Mouse (Mus musculus) embryo, embryonic 10 days (tissue): ENCODE results near the gene Mrpl33.

Experiments
- DNase-seq: peaks from one replicate; pipeline ENCODE4 v3.0.0-alpha.2; 2015; ENCODE audit warnings: low spot score

The Mrpl33 gene

GRCm38 (mm10) chr5:31698297-31698726, 101.6 kb downstream of the Mrpl33 start:
- peak; percentile 88 for DNase-seq

GRCm38 (mm10) chr5:31698931-31699330, 102.2 kb downstream of the Mrpl33 start:
- DNase-seq, result no peak

- DNase-seq, result no peak
Observed at GRCm38 (mm10) chr5:31699397-31699796, 102.7 kb downstream of the Mrpl33 start.

GRCm38 (mm10) chr5:31704971-31705370, 108.2 kb downstream of the Mrpl33 start:
- DNase-seq, result no peak

GRCm38 (mm10) chr5:31706826-31707225, 110.1 kb downstream of the Mrpl33 start:
- no peak for DNase-seq

- DNase-seq, result no peak
Observed at GRCm38 (mm10) chr5:31709389-31709788, 112.7 kb downstream of the Mrpl33 start.

GRCm38 (mm10) chr5:31713280-31713711, 116.6 kb downstream of the Mrpl33 start:
- DNase-seq, result no peak

GRCm38 (mm10) chr5:31713841-31714264, 117.1 kb downstream of the Mrpl33 start:
- no peak for DNase-seq
